Mouse (Mus musculus) kidney, adult 2 months (tissue): Measurements from ENCODE around the gene Ttc28. TPM values are rescaled to one million over a fixed set of nuclear protein-coding genes. Genes with fewer than 3 reads are reported as not detected.

Experiments used
- DNase-seq: peaks from one replicate; pipeline ENCODE4 v3.0.0; 2021
- H3K27ac ChIP-seq: fragments of 200-500 bp; 2 replicates; pipeline ENCODE4 v1.5.1; 2012; ENCODE audit warnings: low read depth, low read length, control low read depth, inconsistent platforms; ENCODE audit not compliant: insufficient read depth
- H3K27me3 ChIP-seq: fragments of 200-500 bp; replicated peaks from 2 replicates; pipeline ENCODE4 v1.6.1; 2012; ENCODE audit warnings: mild to moderate bottlenecking, moderate library complexity, low read length, inconsistent platforms; ENCODE audit not compliant: control insufficient read depth, insufficient read depth
- H3K36me3 ChIP-seq: fragments of 200-500 bp; 2 replicates; pipeline ENCODE4 v1.6.1; 2012; ENCODE audit warnings: mild to moderate bottlenecking, moderate library complexity, low read length, inconsistent platforms; ENCODE audit not compliant: control insufficient read depth, insufficient read depth
- H3K4me1 ChIP-seq: fragments of 200-500 bp; 2 replicates; pipeline ENCODE4 v1.6.1; 2011; ENCODE audit warnings: low read length; ENCODE audit not compliant: control insufficient read depth, insufficient read depth
- H3K4me3 ChIP-seq: fragments of 200-500 bp; 2 replicates; pipeline ENCODE4 v1.5.1; 2011; ENCODE audit warnings: mild to moderate bottlenecking, low read depth, low read length, control low read depth; ENCODE audit not compliant: insufficient read depth
- CTCF ChIP-seq: fragments of 200-500 bp; conservative IDR thresholded peaks from 2 replicates; pipeline ENCODE4 v1.5.1; 2011; ENCODE audit warnings: low read depth, mild to moderate bottlenecking, control low read depth, low read length, moderate library complexity, mixed read lengths; ENCODE audit not compliant: insufficient read depth, insufficient read length
- POLR2A ChIP-seq: fragments of 200-500 bp; IDR thresholded peaks from one replicate; pipeline ENCODE4 v1.6.1; 2011; ENCODE audit warnings: low read depth, low read length, control low read depth
- WGBS: fragments of 180-500 bp; shearing (Covaris S2); methylation state at CpG from one replicate; pipeline ENCODE4 v1.1.7; 2018; 5-methylcytosine and 5-hydroxymethylcytosine counted together
- polyA plus RNA-seq: library from polyadenylated mRNA; depleted of rRNA; stranded (reverse); fragments of >200 nt; gene quantifications from 2 replicates; pipeline ENCODE4 v1.2.3, GENCODE M21; 2012

Ttc28 gene
- polyA plus RNA-seq, 1 experiment = 6.6 TPM

GRCm38 (mm10) chr5:111262574-111263239 is 383.1 kb downstream of the Ttc28 start:
- TF ChIP-seq CTCF (0 out of 2 replicates have a peak, but pooled peaks have one; percentile 12), POLR2A (no peak)
- H3K4me3 ChIP-seq = no peak overlapping the region
- H3K27me3 ChIP-seq = no peaks in the 10 kb centered on the region
- peak; percentile 77 for DNase-seq
- no peaks in the 10 kb centered on the region for H3K36me3 ChIP-seq
- whole genome bisulfite sequencing = 37% methylated on average over 11 of the region's 11 CpGs
- peaks cover 13% of the 10 kb centered on the region; the same call in 1 of the 2 replicates for H3K4me1 ChIP-seq
- peak overlapping the region; percentile 73 for H3K27ac ChIP-seq

GRCm38 (mm10) chr5:111263370-111263769 is 383.8 kb downstream of the Ttc28 start:
- no peaks in the 10 kb centered on the region for H3K36me3 ChIP-seq
- 38% methylated on average over 5 of the region's 5 CpGs for WGBS
- no peak for TF ChIP-seq POLR2A
- TF ChIP-seq CTCF = no peak
- H3K4me3 ChIP-seq = no peak overlapping the region
- DNase-seq = no peak
- peak overlapping the region; percentile 71 for H3K27ac ChIP-seq
- H3K4me1 ChIP-seq = peaks cover 13% of the 10 kb centered on the region; the same call in 1 of the 2 replicates
- no peaks in the 10 kb centered on the region for H3K27me3 ChIP-seq

GRCm38 (mm10) chr5:111264488-111264887 is 384.9 kb downstream of the Ttc28 start:
- 68% methylated on average over 7 of the region's 7 CpGs for WGBS
- Histone ChIP-seq H3K4me3 (no peak overlapping the region), H3K4me1 (peaks cover 13% of the 10 kb centered on the region; the same call in 1 of the 2 replicates), H3K27me3 (no peaks in the 10 kb centered on the region), H3K27ac (no peak overlapping the region; the same call in 1 of the 2 replicates), H3K36me3 (no peaks in the 10 kb centered on the region)
- no peak for TF ChIP-seq POLR2A
- TF ChIP-seq CTCF = no peak
- DNase-seq = no peak

DNA sequence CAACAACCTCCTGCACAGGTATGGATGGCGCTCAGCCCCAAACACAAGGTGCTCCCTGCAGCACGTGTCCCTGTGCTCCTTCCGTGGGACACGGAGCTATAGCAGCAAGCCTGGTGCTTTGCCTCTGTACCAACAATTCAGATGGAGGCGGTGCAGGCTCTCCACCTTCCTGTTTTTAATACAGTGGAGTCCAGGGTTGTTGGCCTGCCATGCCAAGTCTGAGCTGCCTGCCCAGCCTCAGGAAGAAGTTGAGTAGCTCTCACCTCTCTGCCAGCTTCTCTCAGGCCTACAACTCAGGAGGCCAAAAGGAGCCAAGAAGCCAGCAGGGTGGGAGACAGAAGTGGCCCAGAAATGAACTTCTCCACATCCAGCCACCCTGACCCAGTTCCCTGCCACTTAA is 387.1 kb downstream of the Ttc28 start:
- H3K36me3 ChIP-seq = no peaks in the 10 kb centered on the region
- 88% methylated on average over 5 of the region's 5 CpGs for WGBS
- H3K4me3 ChIP-seq = no peak overlapping the region
- H3K27me3 ChIP-seq = no peaks in the 10 kb centered on the region
- DNase-seq = peak; percentile 42
- no peak for TF ChIP-seq POLR2A
- no peak for TF ChIP-seq CTCF
- peak overlapping the region; percentile 53 for H3K27ac ChIP-seq
- H3K4me1 ChIP-seq = peaks cover 13% of the 10 kb centered on the region; the same call in 1 of the 2 replicates

GRCm38 (mm10) chr5:111267100-111267499 is 387.5 kb downstream of the Ttc28 start:
- peak; percentile 87 for DNase-seq
- Histone ChIP-seq H3K27me3 (no peaks in the 10 kb centered on the region), H3K27ac (peak overlapping the region; percentile 53), H3K4me3 (no peak overlapping the region), H3K4me1 (peaks cover 13% of the 10 kb centered on the region; the same call in 1 of the 2 replicates), H3K36me3 (no peaks in the 10 kb centered on the region)
- no peak for TF ChIP-seq POLR2A
- no peak for TF ChIP-seq CTCF
- 82% methylated on average over 3 of the region's 3 CpGs for WGBS

DNA sequence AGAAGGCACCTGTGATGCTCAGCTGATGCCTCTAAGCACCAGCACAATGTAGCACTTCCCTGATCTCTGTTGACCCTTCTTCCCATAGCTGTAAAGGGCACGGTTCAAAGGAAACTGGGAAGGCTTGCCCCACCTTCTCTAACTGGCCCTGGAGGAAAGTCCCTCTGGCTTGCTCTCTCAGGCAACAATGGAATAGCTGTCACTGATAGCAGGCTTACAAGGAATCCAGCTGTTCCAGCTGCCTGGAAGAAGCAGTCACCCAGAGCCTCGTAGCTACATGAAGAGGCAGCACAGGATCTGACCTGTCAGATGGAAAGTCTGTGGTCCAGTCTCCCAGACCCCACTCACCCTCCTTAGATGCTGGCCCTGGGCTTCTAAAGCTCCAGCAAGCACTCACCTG is 389.2 kb downstream of the Ttc28 start:
- peaks cover 4% of the 10 kb centered on the region; the same call in 1 of the 2 replicates for H3K4me1 ChIP-seq
- 58% methylated on average over 2 of the region's 2 CpGs for WGBS
- TF ChIP-seq CTCF (no peak), POLR2A (no peak)
- H3K27ac ChIP-seq = no peak overlapping the region
- DNase-seq = no peak
- no peaks in the 10 kb centered on the region for H3K27me3 ChIP-seq
- no peak overlapping the region for H3K4me3 ChIP-seq
- H3K36me3 ChIP-seq = no peaks in the 10 kb centered on the region

DNA sequence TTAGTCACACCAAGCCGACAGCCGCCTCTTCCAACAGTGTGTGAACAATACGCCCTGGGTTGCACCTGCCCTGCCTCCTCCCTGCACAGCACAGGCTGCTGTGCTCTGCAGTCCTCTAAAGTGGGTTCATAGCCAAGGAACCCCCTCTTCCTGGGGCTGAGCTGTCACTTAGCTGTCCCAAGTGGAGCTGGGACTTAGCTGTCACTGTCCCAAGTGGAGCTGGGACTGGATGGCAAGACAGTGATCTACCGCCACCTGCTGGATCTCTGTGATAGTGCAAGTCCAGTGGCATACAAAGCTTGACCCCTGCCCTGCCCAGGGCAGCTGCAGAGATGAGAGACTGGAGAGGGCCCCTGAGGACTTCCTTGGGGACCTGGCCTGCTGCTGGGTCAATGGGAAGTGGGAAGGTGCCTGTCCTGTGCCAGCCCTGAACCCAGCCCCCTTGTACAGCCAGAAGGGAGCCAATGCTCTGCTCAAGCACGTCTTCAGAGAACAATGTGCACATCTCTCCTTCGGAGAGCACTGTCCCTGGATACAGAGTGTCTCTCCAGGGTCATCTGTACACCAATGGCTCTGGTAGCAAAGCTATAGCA is 390.1 kb downstream of the Ttc28 start:
- no peaks in the 10 kb centered on the region for H3K36me3 ChIP-seq
- H3K4me1 ChIP-seq = no peaks in the 10 kb centered on the region
- no peak overlapping the region for H3K27ac ChIP-seq
- no peaks in the 10 kb centered on the region for H3K27me3 ChIP-seq
- H3K4me3 ChIP-seq = no peak overlapping the region
- 68% methylated on average over 6 of the region's 6 CpGs for WGBS
- DNase-seq = peak; percentile 79
- TF ChIP-seq POLR2A (no peak), CTCF (peak; percentile 97)
